7 mouse cellular contexts compared by ENCODE assay signal in genomic region chr13:21913854-21914253, GRCm38 (mm10). TPM values are rescaled to one million over a fixed set of nuclear protein-coding genes. Genes with fewer than 3 reads are reported as not detected.
DNase-seq lines count a peak whose midpoint lies in the region; ATAC-seq and TF ChIP-seq lines count a peak whose summit lies in the region.

No protein-coding gene starts in this region.

- no peak for TF ChIP-seq CTCF in heart, postnatal 0 days (IDR thresholded peaks at IDR 0.05; ENCODE audit: low read depth)

- WGBS in liver, embryonic 11.5 days, result 3% methylated on average over 8 of the region's 8 CpGs
- 27% methylated on average over 8 of the region's 8 CpGs for WGBS in heart, postnatal 0 days
- WGBS in neural tube, embryonic 12.5 days, result 3% methylated on average over 8 of the region's 8 CpGs

- TF ChIP-seq EP300 in heart, postnatal 0 days (IDR thresholded peaks at IDR 0.05; ENCODE audit: low read depth), result no peak

- no peaks in the 10 kb centered on the region for H3K36me3 ChIP-seq in liver, embryonic 11.5 days (ENCODE audit: control insufficient read depth, insufficient read depth, low read length)
- H3K36me3 ChIP-seq in heart, postnatal 0 days (replicated peaks; ENCODE audit: control insufficient read depth, insufficient read depth, low read length), result no peaks in the 10 kb centered on the region
- no peaks in the 10 kb centered on the region for H3K36me3 ChIP-seq in neural tube, embryonic 12.5 days

- peak overlapping the region; percentile 1; the same call in 1 of the 2 replicates for H3K27ac ChIP-seq in liver, embryonic 11.5 days (ENCODE audit: low read depth, low read length)
- H3K27ac ChIP-seq in heart, postnatal 0 days (ENCODE audit: low read depth), result no peak overlapping the region
- no peak overlapping the region for H3K27ac ChIP-seq in neural tube, embryonic 12.5 days

- H3K4me2 ChIP-seq in liver, embryonic 11.5 days, result peak overlapping the region; percentile 63
- peak overlapping the region; percentile 11; the same call in 1 of the 2 replicates for H3K4me2 ChIP-seq in heart, postnatal 0 days (ENCODE audit: low read depth, low read length)
- H3K4me2 ChIP-seq in neural tube, embryonic 12.5 days (replicated peaks), result peak overlapping the region; percentile 43

- H3K4me3 ChIP-seq in liver, embryonic 11.5 days (ENCODE audit: low read depth, low read length), result peak overlapping the region; percentile 60
- peak overlapping the region; percentile 17; the same call in 1 of the 2 replicates for H3K4me3 ChIP-seq in heart, postnatal 0 days (ENCODE audit: low read depth, low read length)
- H3K4me3 ChIP-seq in neural tube, embryonic 12.5 days, result no peak overlapping the region; the same call in 1 of the 2 replicates

- H3K9ac ChIP-seq in liver, embryonic 11.5 days (ENCODE audit: low read depth, low read length), result peak overlapping the region; percentile 60
- no peak overlapping the region for H3K9ac ChIP-seq in heart, postnatal 0 days (replicated peaks; ENCODE audit: low read depth, low read length)
- no peak overlapping the region for H3K9ac ChIP-seq in neural tube, embryonic 12.5 days

- peaks cover 8% of the 10 kb centered on the region; the same call in 1 of the 2 replicates for H3K4me1 ChIP-seq in liver, embryonic 11.5 days (replicated peaks; ENCODE audit: control insufficient read depth, insufficient read depth, low read length)
- 0 out of 2 replicates have a peak, but pooled peaks cover 6% of the 10 kb centered on the region for H3K4me1 ChIP-seq in heart, postnatal 0 days (ENCODE audit: control insufficient read depth, insufficient read depth)
- H3K4me1 ChIP-seq in neural tube, embryonic 12.5 days, result peaks cover 6% of the 10 kb centered on the region

- H3K9me3 ChIP-seq in liver, embryonic 11.5 days (ENCODE audit: control insufficient read depth, low read length), result no peaks in the 10 kb centered on the region
- H3K9me3 ChIP-seq in heart, postnatal 0 days (replicated peaks; ENCODE audit: control insufficient read depth, low read length), result no peaks in the 10 kb centered on the region
- no peaks in the 10 kb centered on the region for H3K9me3 ChIP-seq in neural tube, embryonic 12.5 days

- peak; percentile 35 for DNase-seq in liver, embryonic 11.5 days (ENCODE audit: low spot score)
- DNase-seq in liver (no peak), adipocyte (ENCODE audit: low spot score) (peak; percentile 49)
- DNase-seq in heart, postnatal 0 days (ENCODE audit: low spot score), result no peak
- DNase-seq in natural killer cell, adult 2 months (ENCODE audit: low spot score in 2 of 2), result no peak
- no peak for DNase-seq in spleen, postnatal 14 days (ENCODE audit: low spot score in 2 of 2)

- ATAC-seq in liver, embryonic 11.5 days (replicated peaks; ENCODE audit: low FRiP score), result no peak
- peak; percentile 51; the same call in 1 of the 2 replicates for ATAC-seq in heart, postnatal 0 days (ENCODE audit: insufficient read depth, low read depth)
- no peak for ATAC-seq in neural tube, embryonic 12.5 days (ENCODE audit: low FRiP score, low read depth)

- no peaks in the 10 kb centered on the region for H3K27me3 ChIP-seq in liver, embryonic 11.5 days (replicated peaks; ENCODE audit: control insufficient read depth, insufficient read depth, low read length)
- H3K27me3 ChIP-seq in heart, postnatal 0 days (ENCODE audit: control insufficient read depth, insufficient read depth, low read length), result peaks cover 24% of the 10 kb centered on the region
- H3K27me3 ChIP-seq in neural tube, embryonic 12.5 days (replicated peaks), result peaks cover 23% of the 10 kb centered on the region

RNA-seq across cellular contexts. Expression of gene Zfp184, which starts 31.0 kb away (rescaled TPM):
- 5.1 and 5.9 TPM in 2 replicates for polyA plus RNA-seq in liver, embryonic 11.5 days (2014; fragmentation: Nextera tagmentation; extraction: Ambion mirVana)
- 1.1 and 1.7 TPM in 2 replicates for total RNA-seq in heart, postnatal 0 days (2014; rRNA removed; ENCODE audit: low replicate concordance)
- polyA plus RNA-seq in heart, postnatal 0 days (2015; fragmentation: Nextera tagmentation; extraction: Ambion mirVana), result 2.1 and 2.6 TPM in 2 replicates
- polyA plus RNA-seq in neural tube, embryonic 12.5 days (2016; fragmentation: Nextera tagmentation; extraction: Ambion mirVana), result 19.1 and 19.4 TPM in 2 replicates

Comparison
In these comparisons a context has a peak if more than half of its experiments do, and no peak if none do; other contexts are left out.
1. DNase-seq: peak in liver, embryonic 11.5 days (single experiment) and adipocyte (single experiment); none in liver (single experiment), heart, postnatal 0 days (single experiment), natural killer cell, adult 2 months (0 of 2) and spleen, postnatal 14 days (0 of 2).
2. H3K4me2 ChIP-seq: peak in every context shown above with its lines; median percentile 63 in liver, embryonic 11.5 days; 43 in neural tube, embryonic 12.5 days; 11 in heart, postnatal 0 days.